Mouse (Mus musculus) megakaryocyte progenitor cell, adult 5-6 weeks (primary cell): Measurements from ENCODE around the gene Ppfibp1. TPM values are rescaled to one million over a fixed set of nuclear protein-coding genes. Genes with fewer than 3 reads are reported as not detected.

Experiments
- ATAC-seq: replicated peaks from 2 replicates; pipeline ENCODE4 v1.8.0; 2016; ENCODE audit warnings: mild to moderate bottlenecking, moderate TSS enrichment, inconsistent platforms; ENCODE audit not compliant: poor library complexity
- total RNA-seq, 2 experiments: library from RNA; stranded (forward) in 1 of 2; stranded (reverse) in 1 of 2; fragments of 157-497, 149-512 nt in 1 of 2; fragments of 200-1000 nt in 1 of 2; gene quantifications; 2 replicates each; pipeline versions ENCODE4 v1.2.3 to v1.2.4; 2015 to 2017

Gene Ppfibp1
- total RNA-seq, 2 experiments from 2014 or later = 6.8 to 9.8 TPM

- no peak for ATAC-seq
Measured at GRCm38 (mm10) chr6:146981249-146981835, 93.1 kb downstream of the Ppfibp1 start.

- no peak for ATAC-seq
Measured at GRCm38 (mm10) chr6:146984569-146984968, 96.3 kb downstream of the Ppfibp1 start.

- peak; percentile 73 for ATAC-seq
Measured at GRCm38 (mm10) chr6:146994236-146994635, 105.9 kb downstream of the Ppfibp1 start.

- no peak for ATAC-seq
Measured at GRCm38 (mm10) chr6:146995391-146995790, 107.1 kb downstream of the Ppfibp1 start.

- ATAC-seq = no peak
Measured at GRCm38 (mm10) chr6:146995878-146996277, 107.6 kb downstream of the Ppfibp1 start.

GRCm38 (mm10) chr6:146997006-146997405 lies 108.7 kb downstream of the Ppfibp1 start:
- no peak for ATAC-seq

- ATAC-seq = no peak
Measured at GRCm38 (mm10) chr6:146998710-146999109, 110.4 kb downstream of the Ppfibp1 start.

GRCm38 (mm10) chr6:146999302-146999701 lies 111.0 kb downstream of the Ppfibp1 start:
- ATAC-seq = no peak

- no peak for ATAC-seq
Measured at GRCm38 (mm10) chr6:146999755-147000154, 111.5 kb downstream of the Ppfibp1 start.

- ATAC-seq = peak; percentile 86
Measured at GRCm38 (mm10) chr6:147008148-147008547, 119.9 kb downstream of the Ppfibp1 start.

- ATAC-seq = no peak
Measured at GRCm38 (mm10) chr6:147010358-147010757, 122.1 kb downstream of the Ppfibp1 start.

GRCm38 (mm10) chr6:147010811-147011520 lies 122.7 kb downstream of the Ppfibp1 start:
- no peak for ATAC-seq

- ATAC-seq = no peak; the same call in 1 of the 2 replicates
Measured at GRCm38 (mm10) chr6:147011555-147011954, 123.3 kb downstream of the Ppfibp1 start.

- no peak for ATAC-seq
Measured at GRCm38 (mm10) chr6:147011977-147012376, 123.7 kb downstream of the Ppfibp1 start.

GRCm38 (mm10) chr6:147013546-147013945 lies 125.3 kb downstream of the Ppfibp1 start:
- ATAC-seq = peak; percentile 60

- no peak for ATAC-seq
Measured at GRCm38 (mm10) chr6:147017906-147018305, 129.6 kb downstream of the Ppfibp1 start.

GRCm38 (mm10) chr6:147018364-147018763 lies 130.1 kb downstream of the Ppfibp1 start:
- ATAC-seq = no peak

GRCm38 (mm10) chr6:147021181-147021580 lies 132.9 kb downstream of the Ppfibp1 start:
- ATAC-seq = no peak

- ATAC-seq = no peak; the same call in 1 of the 2 replicates
Measured at GRCm38 (mm10) chr6:147022375-147023132, 134.3 kb downstream of the Ppfibp1 start.

- ATAC-seq = no peak
Measured at GRCm38 (mm10) chr6:147023133-147023395, 134.8 kb downstream of the Ppfibp1 start.

GRCm38 (mm10) chr6:147023568-147023967 lies 135.3 kb downstream of the Ppfibp1 start:
- peak; percentile 42 for ATAC-seq

- ATAC-seq = no peak
Measured at GRCm38 (mm10) chr6:147024761-147025160, 136.5 kb downstream of the Ppfibp1 start.
